Mouse (Mus musculus) forebrain, embryonic 13.5 days (tissue): ENCODE results near the gene Usp53. TPM values are rescaled to one million over a fixed set of nuclear protein-coding genes. Genes with fewer than 3 reads are reported as not detected.

Experiments
- ATAC-seq: fragments of 200-750 bp; cut with Nextera tagmentation; 2 replicates; pipeline ENCODE4 v1.8.0; 2017
- H3K27ac ChIP-seq: fragments of 300-500 bp; sonication (generic); 2 replicates; pipeline ENCODE4 v1.5.1; 2015; ENCODE audit warnings: inconsistent platforms, mild to moderate bottlenecking, moderate library complexity
- H3K27me3 ChIP-seq: fragments of 300-500 bp; sonication (generic); 2 replicates; pipeline ENCODE4 v1.6.1; 2015; ENCODE audit warnings: mild to moderate bottlenecking, inconsistent platforms
- H3K36me3 ChIP-seq: fragments of 300-500 bp; sonication (generic); 2 replicates; pipeline ENCODE4 v1.6.1; 2015; ENCODE audit warnings: mild to moderate bottlenecking, inconsistent platforms; ENCODE audit not compliant: poor library complexity, severe bottlenecking
- H3K4me1 ChIP-seq: fragments of 300-500 bp; sonication (generic); 2 replicates; pipeline ENCODE4 v1.6.1; 2015; ENCODE audit warnings: inconsistent platforms
- H3K4me2 ChIP-seq: fragments of 300-500 bp; sonication (generic); 2 replicates; pipeline ENCODE4 v1.6.1; 2015; ENCODE audit warnings: inconsistent platforms, mild to moderate bottlenecking, moderate library complexity
- H3K4me3 ChIP-seq: fragments of 300-500 bp; sonication (generic); 2 replicates; pipeline ENCODE4 v1.5.1; 2015; ENCODE audit warnings: mild to moderate bottlenecking, inconsistent platforms
- H3K9ac ChIP-seq: fragments of 300-500 bp; sonication (generic); 2 replicates; pipeline ENCODE4 v1.6.1; 2015; ENCODE audit warnings: mild to moderate bottlenecking, inconsistent platforms
- H3K9me3 ChIP-seq: fragments of 300-500 bp; sonication (generic); replicated peaks from 2 replicates; pipeline ENCODE4 v1.6.1; 2016; ENCODE audit warnings: inconsistent platforms
- WGBS: fragments of 180-500 bp; shearing (Covaris S2); methylation state at CpG from one replicate; pipeline ENCODE4 v1.1.7; 2015; 5-methylcytosine and 5-hydroxymethylcytosine counted together
- microRNA-seq: library from miRNA; unstranded; fragments of <30 nt; microRNA quantifications from one replicate; pipeline ENCODE4, GENCODE M21; 2016
- polyA plus RNA-seq: library from polyadenylated mRNA; unstranded; fragments of >200 nt; fragmentation: Nextera tagmentation; extraction: Ambion mirVana; gene quantifications from 2 replicates; pipeline ENCODE4 v1.2.1, GENCODE M21; 2015

Usp53 gene
- polyA plus RNA-seq, 1 experiment from 2014 or later: 5.4 TPM

DNA sequence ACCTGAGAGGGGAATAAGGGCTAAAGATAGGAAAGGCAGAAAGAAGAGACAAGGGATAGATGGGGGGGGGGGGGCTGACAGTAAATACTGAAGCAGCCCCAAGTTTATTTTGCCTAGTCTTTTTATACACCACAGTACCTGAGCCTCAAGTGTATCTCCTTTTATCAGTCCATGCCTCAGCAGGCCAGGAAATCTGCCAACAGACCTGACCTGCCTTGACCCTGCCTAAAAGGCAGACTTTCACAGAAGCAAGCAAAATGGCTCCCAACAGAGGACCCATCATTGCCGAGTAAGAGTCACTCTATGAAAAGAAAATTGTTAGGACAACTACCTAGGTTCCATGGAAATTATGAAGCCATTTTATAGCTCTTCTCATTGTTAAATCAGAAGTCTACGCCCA is 76.5 kb downstream of the Usp53 start:
- H3K4me3 ChIP-seq: no peak overlapping the region
- H3K27ac ChIP-seq: no peak overlapping the region
- no peaks in the 10 kb centered on the region for H3K4me1 ChIP-seq
- no peaks in the 10 kb centered on the region for H3K36me3 ChIP-seq
- no peak overlapping the region for H3K4me2 ChIP-seq
- WGBS: 88% methylated on average over 2 of the region's 2 CpGs
- no peak overlapping the region for H3K9ac ChIP-seq
- H3K27me3 ChIP-seq: no peaks in the 10 kb centered on the region
- H3K9me3 ChIP-seq: no peaks in the 10 kb centered on the region
- no peak for ATAC-seq

- 45% methylated on average over 12 of the region's 12 CpGs for WGBS
- Histone ChIP-seq H3K9ac (no peak overlapping the region), H3K9me3 (no peaks in the 10 kb centered on the region), H3K36me3 (no peaks in the 10 kb centered on the region), H3K27me3 (no peaks in the 10 kb centered on the region), H3K4me3 (no peak overlapping the region), H3K27ac (no peak overlapping the region), H3K4me1 (no peaks in the 10 kb centered on the region), H3K4me2 (no peak overlapping the region)
- ATAC-seq: peak; percentile 87
Measured at GRCm38 (mm10) chr3:122903746-122904433, 80.4 kb downstream of the Usp53 start.

DNA sequence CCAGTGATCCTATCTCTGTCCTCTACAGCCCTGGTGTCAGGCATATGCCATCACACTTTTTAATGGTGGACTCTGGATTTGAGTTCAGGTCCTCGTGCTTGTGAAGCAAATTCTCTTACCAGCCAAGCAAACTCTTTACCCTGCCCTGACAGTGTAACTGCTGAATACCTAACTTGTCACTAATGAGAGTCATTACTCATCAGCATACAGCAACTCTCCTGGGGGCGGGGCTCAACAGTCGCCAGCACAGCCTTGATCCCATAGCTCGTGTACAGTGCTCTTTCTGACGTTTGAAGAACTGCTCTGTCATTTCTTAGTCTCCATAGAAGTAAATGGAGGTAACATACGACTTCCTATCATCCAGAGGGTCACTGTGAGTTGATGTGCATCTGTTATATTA is 86.1 kb downstream of the Usp53 start:
- Histone ChIP-seq H3K27me3 (no peaks in the 10 kb centered on the region), H3K4me3 (no peak overlapping the region), H3K9ac (no peak overlapping the region), H3K4me1 (no peaks in the 10 kb centered on the region), H3K27ac (no peak overlapping the region), H3K36me3 (no peaks in the 10 kb centered on the region), H3K9me3 (no peaks in the 10 kb centered on the region), H3K4me2 (no peak overlapping the region)
- WGBS: 68% methylated on average over 6 of the region's 6 CpGs
- ATAC-seq: no peak

GRCm38 (mm10) chr3:122895189-122895731 is 89.0 kb downstream of the Usp53 start:
- no peak overlapping the region for H3K27ac ChIP-seq
- no peaks in the 10 kb centered on the region for H3K4me1 ChIP-seq
- no peak for ATAC-seq
- H3K4me3 ChIP-seq: no peak overlapping the region
- no peak overlapping the region for H3K9ac ChIP-seq
- WGBS: 90% methylated on average over 11 of the region's 11 CpGs
- H3K36me3 ChIP-seq: no peaks in the 10 kb centered on the region
- H3K9me3 ChIP-seq: no peaks in the 10 kb centered on the region
- H3K4me2 ChIP-seq: no peak overlapping the region
- no peaks in the 10 kb centered on the region for H3K27me3 ChIP-seq

DNA sequence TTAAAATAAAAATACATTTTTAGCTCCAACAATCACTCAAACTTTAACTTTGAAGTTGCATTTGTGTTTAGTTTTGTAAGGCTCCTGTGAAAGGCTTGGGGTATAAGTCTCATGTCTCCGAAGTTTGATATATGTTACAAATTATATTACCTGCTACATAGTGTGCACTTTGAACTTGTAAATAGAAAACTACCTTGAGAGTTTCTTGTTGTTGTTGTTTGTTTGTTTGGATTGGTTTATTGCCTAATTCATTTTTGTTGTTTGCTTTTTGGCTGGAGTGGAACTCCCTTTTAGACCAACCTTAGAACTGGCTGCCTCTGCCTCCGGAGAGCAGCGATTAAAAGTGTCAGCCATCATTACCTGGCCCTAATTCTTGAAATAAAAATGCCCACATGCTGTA is 89.5 kb downstream of the Usp53 start, which contains the start of gene Fabp2:
Gene Fabp2, plus strand, starts transcription at position 301 of the 400 bp plus-strand sequence.
- ATAC-seq: no peak
- H3K4me3 ChIP-seq: no peak within 1 kb of the TSS
- WGBS: 95% methylated on average over 3 of the region's 3 CpGs
- no peaks in the 10 kb centered on the region for H3K9me3 ChIP-seq
- no peak within 1 kb of the TSS for H3K27ac ChIP-seq
- H3K9ac ChIP-seq: no peak within 1 kb of the TSS
- H3K36me3 ChIP-seq: no peaks in the 10 kb centered on the region
- H3K27me3 ChIP-seq: no peaks in the 10 kb centered on the region
- no peak within 1 kb of the TSS for H3K4me2 ChIP-seq
- no peaks in the 10 kb centered on the region for H3K4me1 ChIP-seq

DNA sequence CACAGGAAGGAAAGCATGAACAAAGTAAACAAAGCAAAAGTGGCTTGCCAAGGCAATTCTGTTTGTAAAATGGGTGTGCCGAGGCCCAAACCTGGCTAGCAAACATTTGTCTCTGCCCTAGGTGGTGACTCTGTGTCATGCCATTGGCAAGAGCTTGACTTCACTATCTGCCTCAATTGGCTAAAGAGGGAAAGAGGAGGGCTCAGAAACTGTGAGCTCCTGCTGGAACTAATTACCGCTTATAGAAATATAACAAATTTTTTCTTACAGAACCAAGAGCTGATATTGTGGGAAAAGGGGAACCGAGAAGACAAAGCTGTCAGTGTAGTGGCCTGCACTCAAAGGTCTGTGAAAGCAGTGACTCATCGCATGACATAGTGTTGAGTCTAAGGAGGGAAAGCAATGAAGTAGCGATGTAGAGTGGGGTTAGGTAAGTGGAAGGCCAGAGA is 95.9 kb downstream of the Usp53 start:
- 88% methylated on average over 5 of the region's 5 CpGs for WGBS
- Histone ChIP-seq H3K9ac (no peak overlapping the region), H3K4me1 (no peaks in the 10 kb centered on the region), H3K4me2 (no peak overlapping the region), H3K36me3 (no peaks in the 10 kb centered on the region), H3K9me3 (no peaks in the 10 kb centered on the region), H3K4me3 (no peak overlapping the region), H3K27me3 (no peaks in the 10 kb centered on the region), H3K27ac (no peak overlapping the region)
- ATAC-seq: no peak

DNA sequence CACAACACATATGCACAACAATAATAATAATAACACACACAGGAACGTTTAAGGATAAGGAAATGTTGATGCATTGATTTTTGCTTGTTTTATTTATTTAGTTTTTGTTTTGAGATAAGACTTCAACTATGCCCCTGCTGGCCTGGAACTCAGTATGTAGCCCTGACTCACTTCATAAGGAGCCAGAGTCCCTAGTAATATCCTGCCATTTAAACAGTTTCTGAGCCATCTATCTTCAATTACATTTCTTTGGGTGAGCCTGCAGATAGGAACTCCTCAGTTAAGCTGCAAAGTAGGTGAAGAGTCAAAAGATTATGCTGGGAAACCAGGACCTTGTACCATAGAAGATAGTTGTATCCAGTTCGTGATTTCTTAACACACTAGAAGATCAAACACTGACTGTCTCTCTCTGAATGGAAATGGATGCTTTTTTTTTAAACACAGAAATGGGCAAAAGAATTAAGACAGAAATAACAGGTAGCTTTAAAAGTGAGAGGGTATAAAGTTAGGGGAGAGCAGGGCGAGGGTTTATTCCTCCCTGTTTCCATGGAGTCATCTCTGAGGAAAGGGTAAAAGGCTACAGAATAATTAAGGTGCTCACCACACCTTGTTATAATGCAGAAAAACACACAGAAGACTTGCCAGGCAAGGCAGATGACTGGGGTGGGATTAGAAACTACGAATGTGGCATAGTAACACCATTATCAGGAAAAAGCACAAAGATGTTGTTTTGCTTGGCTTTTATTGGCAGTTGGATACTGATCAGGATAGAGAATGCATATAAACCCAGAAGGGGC is 96.6 kb downstream of the Usp53 start:
- Histone ChIP-seq H3K4me3 (no peak overlapping the region), H3K36me3 (no peaks in the 10 kb centered on the region), H3K4me1 (no peaks in the 10 kb centered on the region), H3K9me3 (no peaks in the 10 kb centered on the region), H3K9ac (no peak overlapping the region), H3K4me2 (no peak overlapping the region), H3K27ac (no peak overlapping the region), H3K27me3 (no peaks in the 10 kb centered on the region)
- no peak for ATAC-seq
- 85% methylated on average over 4 of the region's 4 CpGs for WGBS

Small RNA genes lying within 50 kb of the gene (microRNA-seq; reads per million reads assigned to microRNA genes)
- gene Gm22066: not detected

Other genes with a start within 250 kb of the Usp53 start
- 0.81 TPM in 1 of 2 replicates, not detected in the other for gene Fabp2, start 89.4 kb downstream of the Usp53 start, polyA plus RNA-seq
- gene Gm10959, start 65.2 kb downstream of the Usp53 start, polyA plus RNA-seq: not detected in 2 replicates
- 112 and 136 TPM in 2 replicates for gene 1810037I17Rik, start 60.3 kb downstream of the Usp53 start, polyA plus RNA-seq
- gene Myoz2, start 50.5 kb upstream of the Usp53 start, polyA plus RNA-seq: not detected in 2 replicates